Mouse (Mus musculus): ENCODE results near the gene Gtf3c2. TPM values are rescaled to one million over a fixed set of nuclear protein-coding genes. Genes with fewer than 3 reads are reported as not detected.
A peak's percentile ranks its signal among the peaks of the same experiment; 100 is the strongest.

Gene Gtf3c2
- polyA plus RNA-seq, 1 experiment from 2014 or later, result 109 TPM

GRCm38 (mm10) chr5:31200327-31200768 is 20.4 kb upstream of the Gtf3c2 start:
- Histone ChIP-seq H3K4me2 (ENCODE audit: low read depth, low read length, severe bottlenecking) (no peak overlapping the region), H3K9ac (ENCODE audit: low read length) (no peak overlapping the region)

GRCm38 (mm10) chr5:31199893-31200292 is 19.9 kb upstream of the Gtf3c2 start:
- 92% methylated on average over 9 of the region's 9 CpGs for WGBS
- H3K4me2 ChIP-seq (ENCODE audit: low read depth, low read length, severe bottlenecking), result no peak overlapping the region
- H3K9me3 ChIP-seq (ENCODE audit: control insufficient read depth, low read length), result peaks cover 5% of the 10 kb centered on the region
- peaks cover 9% of the 10 kb centered on the region; the same call in 1 of the 2 replicates for H3K4me1 ChIP-seq (replicated peaks; ENCODE audit: control insufficient read depth, insufficient read depth, low read length)
- peaks cover 29% of the 10 kb centered on the region; the same call in 1 of the 2 replicates for H3K36me3 ChIP-seq (ENCODE audit: control insufficient read depth, insufficient read depth, low read length)
- DNase-seq (ENCODE audit: low spot score), result no peak
- H3K27ac ChIP-seq (ENCODE audit: low read depth, low read length), result no peak overlapping the region
- no peak overlapping the region for H3K4me3 ChIP-seq (ENCODE audit: low read depth, low read length)
- no peak overlapping the region for H3K9ac ChIP-seq (ENCODE audit: low read length)
- ATAC-seq (replicated peaks; ENCODE audit: low FRiP score), result no peak
- no peaks in the 10 kb centered on the region for H3K27me3 ChIP-seq (ENCODE audit: control insufficient read depth, insufficient read depth, low read length)

More at GRCm38 (mm10) chr5:31200327-31200768, 20.4 kb upstream of the Gtf3c2 start:
- WGBS, result 92% methylated on average over 27 of the region's 27 CpGs
- no peak for ATAC-seq (replicated peaks; ENCODE audit: low FRiP score)
- Histone ChIP-seq H3K27me3 (ENCODE audit: control insufficient read depth, insufficient read depth, low read length) (no peaks in the 10 kb centered on the region), H3K9me3 (ENCODE audit: control insufficient read depth, low read length) (peaks cover 5% of the 10 kb centered on the region), H3K4me3 (ENCODE audit: low read depth, low read length) (no peak overlapping the region), H3K27ac (ENCODE audit: low read depth, low read length) (no peak overlapping the region), H3K4me1 (replicated peaks; ENCODE audit: control insufficient read depth, insufficient read depth, low read length) (peaks cover 9% of the 10 kb centered on the region; the same call in 1 of the 2 replicates), H3K36me3 (ENCODE audit: control insufficient read depth, insufficient read depth, low read length) (peaks cover 30% of the 10 kb centered on the region; the same call in 1 of the 2 replicates)
- DNase-seq (ENCODE audit: low spot score), result peak; percentile 60

GRCm38 (mm10) chr5:31199321-31199892 is 19.5 kb upstream of the Gtf3c2 start:
- no peak for DNase-seq (ENCODE audit: low spot score)
- Histone ChIP-seq H3K9me3 (ENCODE audit: control insufficient read depth, low read length) (peaks cover 5% of the 10 kb centered on the region), H3K9ac (ENCODE audit: low read length) (no peak overlapping the region), H3K36me3 (ENCODE audit: control insufficient read depth, insufficient read depth, low read length) (peaks cover 27% of the 10 kb centered on the region; the same call in 1 of the 2 replicates), H3K27ac (ENCODE audit: low read depth, low read length) (no peak overlapping the region), H3K4me2 (ENCODE audit: low read depth, low read length, severe bottlenecking) (no peak overlapping the region), H3K27me3 (ENCODE audit: control insufficient read depth, insufficient read depth, low read length) (no peaks in the 10 kb centered on the region), H3K4me3 (ENCODE audit: low read depth, low read length) (no peak overlapping the region), H3K4me1 (replicated peaks; ENCODE audit: control insufficient read depth, insufficient read depth, low read length) (peaks cover 9% of the 10 kb centered on the region; the same call in 1 of the 2 replicates)
- ATAC-seq (replicated peaks; ENCODE audit: low FRiP score), result no peak
- 94% methylated on average over 19 of the region's 19 CpGs for WGBS

GRCm38 (mm10) chr5:31198616-31199320 is 18.8 kb upstream of the Gtf3c2 start:
- Histone ChIP-seq H3K36me3 (ENCODE audit: control insufficient read depth, insufficient read depth, low read length) (peaks cover 27% of the 10 kb centered on the region; the same call in 1 of the 2 replicates), H3K27me3 (ENCODE audit: control insufficient read depth, insufficient read depth, low read length) (no peaks in the 10 kb centered on the region), H3K4me3 (ENCODE audit: low read depth, low read length) (no peak overlapping the region), H3K4me2 (ENCODE audit: low read depth, low read length, severe bottlenecking) (no peak overlapping the region), H3K27ac (ENCODE audit: low read depth, low read length) (no peak overlapping the region), H3K9ac (ENCODE audit: low read length) (no peak overlapping the region), H3K9me3 (ENCODE audit: control insufficient read depth, low read length) (peaks cover 5% of the 10 kb centered on the region), H3K4me1 (replicated peaks; ENCODE audit: control insufficient read depth, insufficient read depth, low read length) (peaks cover 12% of the 10 kb centered on the region; the same call in 1 of the 2 replicates)
- DNase-seq (ENCODE audit: low spot score) (no peak), ATAC-seq (replicated peaks; ENCODE audit: low FRiP score) (no peak)
- 88% methylated on average over 5 of the region's 5 CpGs for WGBS

GRCm38 (mm10) chr5:31198170-31198569 is 18.2 kb upstream of the Gtf3c2 start:
- Histone ChIP-seq H3K27me3 (ENCODE audit: control insufficient read depth, insufficient read depth, low read length) (no peaks in the 10 kb centered on the region), H3K4me3 (ENCODE audit: low read depth, low read length) (no peak overlapping the region), H3K36me3 (ENCODE audit: control insufficient read depth, insufficient read depth, low read length) (peaks cover 24% of the 10 kb centered on the region; the same call in 1 of the 2 replicates), H3K4me1 (replicated peaks; ENCODE audit: control insufficient read depth, insufficient read depth, low read length) (peaks cover 12% of the 10 kb centered on the region; the same call in 1 of the 2 replicates), H3K9ac (ENCODE audit: low read length) (no peak overlapping the region), H3K27ac (ENCODE audit: low read depth, low read length) (no peak overlapping the region), H3K4me2 (ENCODE audit: low read depth, low read length, severe bottlenecking) (no peak overlapping the region), H3K9me3 (ENCODE audit: control insufficient read depth, low read length) (peaks cover 5% of the 10 kb centered on the region)
- 90% methylated on average over 9 of the region's 9 CpGs for WGBS
- ATAC-seq (replicated peaks; ENCODE audit: low FRiP score), result no peak
- no peak for DNase-seq (ENCODE audit: low spot score)

- Histone ChIP-seq H3K4me2 (ENCODE audit: low read depth, low read length, severe bottlenecking) (no peak overlapping the region), H3K4me3 (ENCODE audit: low read depth, low read length) (no peak overlapping the region), H3K27me3 (ENCODE audit: control insufficient read depth, insufficient read depth, low read length) (no peaks in the 10 kb centered on the region), H3K4me1 (replicated peaks; ENCODE audit: control insufficient read depth, insufficient read depth, low read length) (peaks cover 5% of the 10 kb centered on the region; the same call in 1 of the 2 replicates), H3K27ac (ENCODE audit: low read depth, low read length) (no peak overlapping the region), H3K9me3 (ENCODE audit: control insufficient read depth, low read length) (peaks cover 5% of the 10 kb centered on the region), H3K9ac (ENCODE audit: low read length) (no peak overlapping the region), H3K36me3 (ENCODE audit: control insufficient read depth, insufficient read depth, low read length) (peaks cover 24% of the 10 kb centered on the region; the same call in 1 of the 2 replicates)
- 93% methylated on average over 12 of the region's 12 CpGs for WGBS
- ATAC-seq (replicated peaks; ENCODE audit: low FRiP score), result no peak
- DNase-seq (ENCODE audit: low spot score), result no peak
Measured at GRCm38 (mm10) chr5:31197072-31197471, 17.1 kb upstream of the Gtf3c2 start.

GRCm38 (mm10) chr5:31196207-31196606 is 16.3 kb upstream of the Gtf3c2 start:
- H3K36me3 ChIP-seq (ENCODE audit: control insufficient read depth, insufficient read depth, low read length), result peaks cover 24% of the 10 kb centered on the region; the same call in 1 of the 2 replicates
- peaks cover 5% of the 10 kb centered on the region for H3K9me3 ChIP-seq (ENCODE audit: control insufficient read depth, low read length)
- H3K4me2 ChIP-seq (ENCODE audit: low read depth, low read length, severe bottlenecking), result no peak overlapping the region
- no peaks in the 10 kb centered on the region for H3K27me3 ChIP-seq (ENCODE audit: control insufficient read depth, insufficient read depth, low read length)
- no peak for DNase-seq (ENCODE audit: low spot score)
- no peak for ATAC-seq (replicated peaks; ENCODE audit: low FRiP score)
- H3K4me3 ChIP-seq (ENCODE audit: low read depth, low read length), result no peak overlapping the region
- no peak overlapping the region for H3K9ac ChIP-seq (ENCODE audit: low read length)
- H3K27ac ChIP-seq (ENCODE audit: low read depth, low read length), result no peak overlapping the region
- peaks cover 5% of the 10 kb centered on the region; the same call in 1 of the 2 replicates for H3K4me1 ChIP-seq (replicated peaks; ENCODE audit: control insufficient read depth, insufficient read depth, low read length)
- 94% methylated on average over 10 of the region's 10 CpGs for WGBS

- Histone ChIP-seq H3K4me2 (ENCODE audit: low read depth, low read length, severe bottlenecking) (no peak overlapping the region), H3K27ac (ENCODE audit: low read depth, low read length) (no peak overlapping the region), H3K27me3 (ENCODE audit: control insufficient read depth, insufficient read depth, low read length) (no peaks in the 10 kb centered on the region), H3K4me1 (replicated peaks; ENCODE audit: control insufficient read depth, insufficient read depth, low read length) (peaks cover 5% of the 10 kb centered on the region; the same call in 1 of the 2 replicates), H3K9me3 (ENCODE audit: control insufficient read depth, low read length) (peaks cover 5% of the 10 kb centered on the region), H3K9ac (ENCODE audit: low read length) (no peak overlapping the region), H3K36me3 (ENCODE audit: control insufficient read depth, insufficient read depth, low read length) (peaks cover 24% of the 10 kb centered on the region; the same call in 1 of the 2 replicates), H3K4me3 (ENCODE audit: low read depth, low read length) (no peak overlapping the region)
- ATAC-seq (replicated peaks; ENCODE audit: low FRiP score), result no peak
- no peak for DNase-seq (ENCODE audit: low spot score)
- 96% methylated on average over 4 of the region's 4 CpGs for WGBS
Measured at GRCm38 (mm10) chr5:31195671-31196070, 15.7 kb upstream of the Gtf3c2 start.
